Mouse (Mus musculus): Measurements from ENCODE around the gene Cacna1s. TPM values are rescaled to one million over a fixed set of nuclear protein-coding genes. Genes with fewer than 3 reads are reported as not detected.

The Cacna1s gene
- polyA plus RNA-seq, 1 experiment from 2014 or later: not detected

GRCm38 (mm10) chr1:136134547-136134946 is 82.0 kb downstream of the Cacna1s start:
- DNase-seq: no peak
- Histone ChIP-seq H3K27ac (ENCODE audit: low read depth) (peak overlapping the region; percentile 84), H3K4me3 (ENCODE audit: low read depth, low read length) (no peak overlapping the region), H3K27me3 (ENCODE audit: insufficient read depth, low read length) (peaks cover 16% of the 10 kb centered on the region; the same call in 1 of the 2 replicates), H3K9me3 (ENCODE audit: low read length) (no peaks in the 10 kb centered on the region), H3K36me3 (replicated peaks; ENCODE audit: insufficient read depth, low read length) (no peaks in the 10 kb centered on the region), H3K4me2 (ENCODE audit: low read depth, low read length) (peak overlapping the region; percentile 90), H3K4me1 (ENCODE audit: insufficient read depth) (peaks cover 78% of the 10 kb centered on the region), H3K9ac (replicated peaks) (peak overlapping the region; percentile 5; the same call in 1 of the 2 replicates)
- TF ChIP-seq EP300 (IDR thresholded peaks at IDR 0.05; ENCODE audit: low read depth) (no peak), CTCF (IDR thresholded peaks at IDR 0.05; ENCODE audit: low read depth) (no peak)
- no peak for ATAC-seq
- 33% methylated on average over 2 of the region's 2 CpGs for WGBS (ENCODE audit: insufficient replicate concordance)

DNA sequence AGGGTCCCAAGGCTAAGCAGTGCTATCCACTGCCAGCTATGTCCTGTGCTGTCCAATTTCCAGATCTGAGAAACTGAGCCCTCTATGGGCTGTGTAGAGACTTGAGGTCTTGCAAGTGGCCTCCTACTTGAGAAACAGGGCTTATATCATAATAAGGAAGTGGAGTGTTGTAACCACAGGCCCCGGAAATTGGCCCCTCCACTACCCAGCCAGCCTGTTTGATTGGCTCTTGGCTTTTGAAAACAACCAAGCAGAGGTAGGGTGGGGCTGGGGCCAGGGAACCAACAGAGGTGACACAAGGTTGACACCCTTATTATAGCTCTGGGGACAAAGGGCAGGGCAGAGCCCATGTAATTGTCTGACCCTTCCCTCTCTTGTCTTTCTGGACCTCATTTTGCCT is 82.5 kb downstream of the Cacna1s start:
- Histone ChIP-seq H3K4me2 (ENCODE audit: low read depth, low read length) (peak overlapping the region; percentile 90), H3K27ac (ENCODE audit: low read depth) (peak overlapping the region; percentile 84), H3K27me3 (ENCODE audit: insufficient read depth, low read length) (peaks cover 16% of the 10 kb centered on the region; the same call in 1 of the 2 replicates), H3K9ac (replicated peaks) (no peak overlapping the region), H3K36me3 (replicated peaks; ENCODE audit: insufficient read depth, low read length) (no peaks in the 10 kb centered on the region), H3K4me3 (ENCODE audit: low read depth, low read length) (no peak overlapping the region), H3K4me1 (ENCODE audit: insufficient read depth) (peaks cover 76% of the 10 kb centered on the region), H3K9me3 (ENCODE audit: low read length) (no peaks in the 10 kb centered on the region)
- DNase-seq (peak; percentile 79), ATAC-seq (peak; percentile 71)
- WGBS (ENCODE audit: insufficient replicate concordance): 6% methylated on average over 1 of the region's 1 CpGs
- TF ChIP-seq EP300 (IDR thresholded peaks at IDR 0.05; ENCODE audit: low read depth) (peak; percentile 64), CTCF (IDR thresholded peaks at IDR 0.05; ENCODE audit: low read depth) (peak; percentile 35; the same call in 1 of the 2 replicates)

GRCm38 (mm10) chr1:136135777-136136444 is 83.4 kb downstream of the Cacna1s start:
- peak overlapping the region; percentile 24 for H3K4me2 ChIP-seq (ENCODE audit: low read depth, low read length)
- H3K27me3 ChIP-seq (ENCODE audit: insufficient read depth, low read length): peaks cover 16% of the 10 kb centered on the region; the same call in 1 of the 2 replicates
- TF ChIP-seq CTCF (IDR thresholded peaks at IDR 0.05; ENCODE audit: low read depth) (no peak), EP300 (IDR thresholded peaks at IDR 0.05; ENCODE audit: low read depth) (no peak)
- H3K9ac ChIP-seq (replicated peaks): no peak overlapping the region; the same call in 1 of the 2 replicates
- WGBS (ENCODE audit: insufficient replicate concordance): 71% methylated on average over 6 of the region's 6 CpGs
- DNase-seq: no peak
- ATAC-seq: no peak
- no peaks in the 10 kb centered on the region for H3K36me3 ChIP-seq (replicated peaks; ENCODE audit: insufficient read depth, low read length)
- H3K4me3 ChIP-seq (ENCODE audit: low read depth, low read length): no peak overlapping the region
- no peaks in the 10 kb centered on the region for H3K9me3 ChIP-seq (ENCODE audit: low read length)
- H3K4me1 ChIP-seq (ENCODE audit: insufficient read depth): peaks cover 80% of the 10 kb centered on the region
- peak overlapping the region; percentile 84 for H3K27ac ChIP-seq (ENCODE audit: low read depth)

- no peak for TF ChIP-seq EP300 (IDR thresholded peaks at IDR 0.05; ENCODE audit: low read depth)
- no peak for TF ChIP-seq CTCF (IDR thresholded peaks at IDR 0.05; ENCODE audit: low read depth)
- H3K27me3 ChIP-seq (ENCODE audit: insufficient read depth, low read length): peaks cover 12% of the 10 kb centered on the region; the same call in 1 of the 2 replicates
- no peak for DNase-seq
- H3K9ac ChIP-seq (replicated peaks): no peak overlapping the region
- H3K4me2 ChIP-seq (ENCODE audit: low read depth, low read length): peak overlapping the region; percentile 24
- H3K9me3 ChIP-seq (ENCODE audit: low read length): no peaks in the 10 kb centered on the region
- 66% methylated on average over 4 of the region's 4 CpGs for WGBS (ENCODE audit: insufficient replicate concordance)
- H3K4me3 ChIP-seq (ENCODE audit: low read depth, low read length): no peak overlapping the region
- no peak for ATAC-seq
- H3K4me1 ChIP-seq (ENCODE audit: insufficient read depth): peaks cover 83% of the 10 kb centered on the region
- peak overlapping the region; percentile 84 for H3K27ac ChIP-seq (ENCODE audit: low read depth)
- H3K36me3 ChIP-seq (replicated peaks; ENCODE audit: insufficient read depth, low read length): no peaks in the 10 kb centered on the region
These were observed 84.0 kb downstream of the Cacna1s start for GRCm38 (mm10) chr1:136136547-136136946.

DNA sequence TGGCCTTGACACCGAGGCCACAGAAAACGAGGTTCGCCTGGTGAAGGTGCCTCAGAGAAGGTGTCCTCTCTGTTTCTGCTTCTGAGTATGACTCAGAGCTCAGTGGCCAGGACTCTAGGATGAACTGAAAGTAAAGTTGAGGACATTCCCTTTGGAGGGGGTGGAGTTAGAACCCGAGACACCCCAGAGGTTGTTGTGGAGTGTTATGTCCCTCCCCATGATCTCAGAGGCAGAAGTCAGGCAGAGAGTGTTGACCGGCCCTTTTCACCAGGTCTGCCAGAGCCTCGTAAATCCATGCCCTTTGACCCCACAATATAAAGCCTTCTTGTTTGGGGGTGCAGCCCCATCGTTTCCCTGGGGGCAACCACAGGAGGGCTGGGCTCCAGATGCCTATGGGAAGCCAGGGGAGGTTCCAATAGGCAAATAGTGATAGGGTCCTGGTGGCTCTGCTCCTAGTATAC is 84.6 kb downstream of the Cacna1s start:
- TF ChIP-seq CTCF (IDR thresholded peaks at IDR 0.05; ENCODE audit: low read depth) (no peak), EP300 (IDR thresholded peaks at IDR 0.05; ENCODE audit: low read depth) (no peak)
- peak overlapping the region; percentile 84 for H3K27ac ChIP-seq (ENCODE audit: low read depth)
- peaks cover 7% of the 10 kb centered on the region; the same call in 1 of the 2 replicates for H3K27me3 ChIP-seq (ENCODE audit: insufficient read depth, low read length)
- 40% methylated on average over 7 of the region's 7 CpGs for WGBS (ENCODE audit: insufficient replicate concordance)
- 0 out of 2 replicates have a peak overlapping the region, but pooled peaks have one; percentile 6 for H3K9ac ChIP-seq (replicated peaks)
- H3K9me3 ChIP-seq (ENCODE audit: low read length): no peaks in the 10 kb centered on the region
- no peak for ATAC-seq
- H3K36me3 ChIP-seq (replicated peaks; ENCODE audit: insufficient read depth, low read length): no peaks in the 10 kb centered on the region
- DNase-seq: no peak
- H3K4me2 ChIP-seq (ENCODE audit: low read depth, low read length): peak overlapping the region; percentile 24
- H3K4me1 ChIP-seq (ENCODE audit: insufficient read depth): peaks cover 79% of the 10 kb centered on the region
- no peak overlapping the region for H3K4me3 ChIP-seq (ENCODE audit: low read depth, low read length)

DNA sequence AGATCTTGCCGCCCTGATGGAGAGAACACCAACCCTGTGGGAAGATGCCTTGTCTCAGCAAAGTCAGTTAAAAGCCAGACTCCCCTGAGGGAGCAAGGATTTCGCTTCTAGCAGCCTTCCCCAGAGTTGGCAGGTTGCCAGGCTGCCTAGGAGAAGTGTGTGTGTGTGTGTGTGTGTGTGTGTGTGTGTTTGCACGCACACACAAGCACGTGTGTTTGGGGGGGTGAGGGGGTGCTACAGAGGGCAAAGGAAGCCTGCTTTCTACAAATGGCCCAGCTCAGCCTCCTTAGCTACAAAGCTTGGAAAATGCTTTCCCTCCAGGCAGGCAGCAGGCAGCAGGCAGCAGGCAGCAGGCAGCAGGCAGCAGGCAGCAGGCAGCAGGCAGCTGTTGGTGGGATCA is 85.0 kb downstream of the Cacna1s start:
- 0 out of 2 replicates have a peak overlapping the region, but pooled peaks have one; percentile 6 for H3K9ac ChIP-seq (replicated peaks)
- H3K27ac ChIP-seq (ENCODE audit: low read depth): peak overlapping the region; percentile 63
- ATAC-seq: no peak
- 4% methylated on average over 4 of the region's 4 CpGs for WGBS (ENCODE audit: insufficient replicate concordance)
- TF ChIP-seq EP300 (IDR thresholded peaks at IDR 0.05; ENCODE audit: low read depth): no peak
- no peak for TF ChIP-seq CTCF (IDR thresholded peaks at IDR 0.05; ENCODE audit: low read depth)
- H3K4me2 ChIP-seq (ENCODE audit: low read depth, low read length): peak overlapping the region; percentile 24
- H3K4me1 ChIP-seq (ENCODE audit: insufficient read depth): peaks cover 75% of the 10 kb centered on the region
- DNase-seq: peak; percentile 74
- H3K4me3 ChIP-seq (ENCODE audit: low read depth, low read length): no peak overlapping the region
- H3K36me3 ChIP-seq (replicated peaks; ENCODE audit: insufficient read depth, low read length): no peaks in the 10 kb centered on the region
- peaks cover 4% of the 10 kb centered on the region; the same call in 1 of the 2 replicates for H3K27me3 ChIP-seq (ENCODE audit: insufficient read depth, low read length)
- no peaks in the 10 kb centered on the region for H3K9me3 ChIP-seq (ENCODE audit: low read length)
